Mouse (Mus musculus) CH12.LX (cell line): ENCODE data around the gene Rab14.

Experiments used
- CTCF ChIP-seq, 2 experiments: IDR thresholded peaks in 1 of 2; conservative IDR thresholded peaks in 1 of 2; 2 replicates each; pipeline ENCODE4 v1.5.1; 2011 to 2012; ENCODE audit warnings: low read depth in 2 of 2, low read length in 2 of 2, improper control_type of control experiment in 1 of 2, inconsistent platforms in 1 of 2, mild to moderate bottlenecking in 1 of 2, moderate library complexity in 1 of 2
- HCFC1 ChIP-seq: IDR thresholded peaks from 2 replicates; pipeline ENCODE4 v1.6.1; 2012; ENCODE audit warnings: low read depth, mild to moderate bottlenecking, inconsistent platforms, low read length, improper control_type of control experiment
- ZNF384 ChIP-seq: IDR thresholded peaks from 2 replicates; pipeline ENCODE4 v1.6.1; 2012; ENCODE audit warnings: low read depth, low read length, improper control_type of control experiment, inconsistent platforms

GRCm38 (mm10) chr2:35224285-35224684, 23.4 kb upstream of the Rab14 start:
- TF ChIP-seq HCFC1 (no peak), ZNF384 (no peak), CTCF (conservative IDR thresholded peaks at IDR 0.05 in 1 of 2, IDR thresholded peaks at IDR 0.05 in 1 of 2; ENCODE audit: low read depth in 2 of 2, low read length in 2 of 2) (no peak)
